Mouse (Mus musculus) spleen, adult 18-20 months (tissue): ENCODE results near the gene Zfp991.
"Not testable (repeated sequence)": the region's sequence is repeated elsewhere in the genome, so short reads cannot be mapped to it uniquely, and the experiment has no call there.

ENCODE experiments used
- DNase-seq, 2 experiments: peaks; one replicate each; pipeline ENCODE4 v3.0.0; 2022; ENCODE audit warnings: mixed read lengths in 2 of 2

The Zfp991 gene

GRCm38 (mm10) chr4:147186824-147187223, 55.0 kb downstream of the Zfp991 start:
- DNase-seq = not testable (repeated sequence)

GRCm38 (mm10) chr4:147187283-147187965, 55.6 kb downstream of the Zfp991 start:
- DNase-seq = not testable (repeated sequence)

GRCm38 (mm10) chr4:147195186-147195585, 63.3 kb downstream of the Zfp991 start:
- DNase-seq = not testable (repeated sequence)

GRCm38 (mm10) chr4:147197210-147197609, 65.4 kb downstream of the Zfp991 start:
- not testable (repeated sequence) for DNase-seq

- not testable (repeated sequence) for DNase-seq
Observed at GRCm38 (mm10) chr4:147199055-147199750, 67.4 kb downstream of the Zfp991 start.

GRCm38 (mm10) chr4:147201920-147202660, 70.3 kb downstream of the Zfp991 start:
- not testable (repeated sequence) for DNase-seq

- not testable (repeated sequence) for DNase-seq
Observed at GRCm38 (mm10) chr4:147212182-147212928, 80.5 kb downstream of the Zfp991 start.

- DNase-seq = not testable (repeated sequence)
Observed at GRCm38 (mm10) chr4:147214233-147214632, 82.4 kb downstream of the Zfp991 start.

- not testable (repeated sequence) for DNase-seq
Observed at GRCm38 (mm10) chr4:147217676-147218075, 85.8 kb downstream of the Zfp991 start.

- peak; percentile 13 to 31 for DNase-seq
Observed at GRCm38 (mm10) chr4:147219319-147220070, 87.7 kb downstream of the Zfp991 start.

- peak in 1 of 2 experiments; percentile 6 for DNase-seq
Observed at GRCm38 (mm10) chr4:147220226-147220625, 88.4 kb downstream of the Zfp991 start.

GRCm38 (mm10) chr4:147222021-147222420, 90.2 kb downstream of the Zfp991 start:
- DNase-seq = peak in 1 of 2 experiments; percentile 17

- DNase-seq = peak in 1 of 2 experiments; percentile 20
Observed at GRCm38 (mm10) chr4:147223778-147224435, 92.1 kb downstream of the Zfp991 start.

- DNase-seq = not testable (repeated sequence)
Observed at GRCm38 (mm10) chr4:147225616-147226015, 93.8 kb downstream of the Zfp991 start.

GRCm38 (mm10) chr4:147230026-147230425, 98.2 kb downstream of the Zfp991 start:
- not testable (repeated sequence) for DNase-seq
